Mouse (Mus musculus) hindbrain, embryonic 11.5 days (tissue): ENCODE results near the gene Olfr467. TPM values are rescaled to one million over a fixed set of nuclear protein-coding genes. Genes with fewer than 3 reads are reported as not detected.
A peak's percentile ranks its signal among the peaks of the same experiment; 100 is the strongest.

ENCODE experiments used
- ATAC-seq: fragments of 200-750 bp; cut with Nextera tagmentation; 2 replicates; pipeline ENCODE4 v1.8.0; 2017; ENCODE audit warnings: mild to moderate bottlenecking, moderate TSS enrichment, moderate library complexity; ENCODE audit not compliant: low FRiP score
- DNase-seq: peaks from one replicate; pipeline ENCODE4 v3.0.0-alpha.2; 2015; ENCODE audit warnings: low spot score
- H3K27ac ChIP-seq: fragments of 300-500 bp; sonication (generic); 2 replicates; pipeline ENCODE4 v1.5.1; 2014; ENCODE audit warnings: mild to moderate bottlenecking, low read depth, low read length
- H3K27me3 ChIP-seq: fragments of 300-500 bp; sonication (generic); 2 replicates; pipeline ENCODE4 v1.6.1; 2014; ENCODE audit warnings: mild to moderate bottlenecking, low read length, moderate library complexity, mixed read lengths; ENCODE audit not compliant: control insufficient read depth, insufficient read depth
- H3K36me3 ChIP-seq: fragments of 300-500 bp; sonication (generic); 2 replicates; pipeline ENCODE4 v1.6.1; 2014; ENCODE audit warnings: mild to moderate bottlenecking, low read length, moderate library complexity, mixed read lengths; ENCODE audit not compliant: control insufficient read depth, insufficient read depth
- H3K4me1 ChIP-seq: fragments of 300-500 bp; sonication (generic); replicated peaks from 2 replicates; pipeline ENCODE4 v1.6.1; 2014; ENCODE audit warnings: low read length, mixed read lengths; ENCODE audit not compliant: control insufficient read depth, insufficient read depth
- H3K4me2 ChIP-seq: fragments of 300-500 bp; sonication (generic); replicated peaks from 2 replicates; pipeline ENCODE4 v1.6.1; 2014; ENCODE audit warnings: mild to moderate bottlenecking, low read depth, low read length
- H3K4me3 ChIP-seq: fragments of 300-500 bp; sonication (generic); 2 replicates; pipeline ENCODE4 v1.5.1; 2014; ENCODE audit warnings: low read depth, low read length
- H3K9ac ChIP-seq: fragments of 300-500 bp; sonication (generic); 2 replicates; pipeline ENCODE4 v1.6.1; 2014; ENCODE audit warnings: low read depth, low read length
- H3K9me3 ChIP-seq: fragments of 300-500 bp; sonication (generic); 2 replicates; pipeline ENCODE4 v1.6.1; 2016; ENCODE audit warnings: low read length; ENCODE audit not compliant: control insufficient read depth
- WGBS: fragments of 180-500 bp; shearing (Covaris S2); extraction: QIAGEN DNeasy Blood & Tissue Kit; methylation state at CpG from one replicate; pipeline ENCODE4 v1.1.7; 2014; 5-methylcytosine and 5-hydroxymethylcytosine counted together
- polyA plus RNA-seq: library from polyadenylated mRNA; unstranded; fragments of >200 nt; fragmentation: Nextera tagmentation; extraction: Ambion mirVana; gene quantifications from 2 replicates; pipeline ENCODE4 v1.2.1, GENCODE M21; 2014

Gene Olfr467
- polyA plus RNA-seq, result not detected in 2 replicates

GRCm38 (mm10) chr7:107811963-107812362 lies at the start of gene Olfr467:
Gene Olfr467, plus strand, starts transcription at chr7:107812263.
- Histone ChIP-seq H3K4me1 (no peaks in the 10 kb centered on the region), H3K4me2 (no peak within 1 kb of the TSS), H3K4me3 (no peak within 1 kb of the TSS), H3K9me3 (no peaks in the 10 kb centered on the region), H3K9ac (no peak within 1 kb of the TSS), H3K27me3 (no peaks in the 10 kb centered on the region), H3K27ac (no peak within 1 kb of the TSS), H3K36me3 (no peaks in the 10 kb centered on the region)
- no peak for ATAC-seq
- no peak for DNase-seq

- Histone ChIP-seq H3K27ac (no peak overlapping the region), H3K4me3 (no peak overlapping the region), H3K4me2 (no peak overlapping the region), H3K4me1 (no peaks in the 10 kb centered on the region), H3K9me3 (no peaks in the 10 kb centered on the region), H3K9ac (no peak overlapping the region), H3K27me3 (no peaks in the 10 kb centered on the region), H3K36me3 (no peaks in the 10 kb centered on the region)
- no peak for DNase-seq
- 53% methylated on average over 6 of the region's 6 CpGs for WGBS
- ATAC-seq, result no peak
Measured at GRCm38 (mm10) chr7:107770812-107771211, 41.3 kb upstream of the Olfr467 start.

GRCm38 (mm10) chr7:107778216-107778615 lies 33.8 kb upstream of the Olfr467 start:
- Histone ChIP-seq H3K36me3 (no peaks in the 10 kb centered on the region), H3K4me2 (no peak overlapping the region), H3K4me1 (no peaks in the 10 kb centered on the region), H3K9me3 (no peaks in the 10 kb centered on the region), H3K27ac (no peak overlapping the region), H3K4me3 (no peak overlapping the region), H3K9ac (no peak overlapping the region), H3K27me3 (no peaks in the 10 kb centered on the region)
- WGBS, result 93% methylated on average over 1 of the region's 1 CpGs
- DNase-seq, result no peak
- no peak for ATAC-seq

- Histone ChIP-seq H3K4me2 (no peak overlapping the region), H3K9ac (no peak overlapping the region), H3K9me3 (no peaks in the 10 kb centered on the region), H3K36me3 (no peaks in the 10 kb centered on the region), H3K4me1 (no peaks in the 10 kb centered on the region), H3K4me3 (no peak overlapping the region), H3K27ac (no peak overlapping the region), H3K27me3 (no peaks in the 10 kb centered on the region)
- ATAC-seq (no peak), DNase-seq (peak; percentile 32)
- WGBS, result 47% methylated on average over 4 of the region's 4 CpGs
Measured at GRCm38 (mm10) chr7:107779611-107780010, 32.5 kb upstream of the Olfr467 start.

GRCm38 (mm10) chr7:107787977-107788620 lies 24.0 kb upstream of the Olfr467 start:
- WGBS, result 72% methylated on average over 3 of the region's 3 CpGs
- no peak overlapping the region for H3K4me3 ChIP-seq
- no peak overlapping the region for H3K4me2 ChIP-seq
- DNase-seq (peak; percentile 43), ATAC-seq (peak; percentile 60)
- H3K9me3 ChIP-seq, result no peaks in the 10 kb centered on the region
- H3K4me1 ChIP-seq, result no peaks in the 10 kb centered on the region
- H3K27me3 ChIP-seq, result no peaks in the 10 kb centered on the region
- H3K9ac ChIP-seq, result no peak overlapping the region
- no peaks in the 10 kb centered on the region for H3K36me3 ChIP-seq
- H3K27ac ChIP-seq, result no peak overlapping the region

- no peaks in the 10 kb centered on the region for H3K9me3 ChIP-seq
- H3K4me1 ChIP-seq, result no peaks in the 10 kb centered on the region
- H3K36me3 ChIP-seq, result no peaks in the 10 kb centered on the region
- ATAC-seq, result no peak
- H3K4me3 ChIP-seq, result no peak overlapping the region
- WGBS, result 80% methylated on average over 2 of the region's 2 CpGs
- H3K27ac ChIP-seq, result no peak overlapping the region
- DNase-seq, result no peak
- H3K9ac ChIP-seq, result no peak overlapping the region
- no peaks in the 10 kb centered on the region for H3K27me3 ChIP-seq
- H3K4me2 ChIP-seq, result no peak overlapping the region
Measured at GRCm38 (mm10) chr7:107796500-107796899, 15.6 kb upstream of the Olfr467 start.

GRCm38 (mm10) chr7:107801108-107801507 lies 11.0 kb upstream of the Olfr467 start, which contains the start of gene Ovch2:
Gene Ovch2, minus strand, starts transcription at chr7:107801208.
- no peak for DNase-seq
- WGBS, result 89% methylated on average over 2 of the region's 2 CpGs

GRCm38 (mm10) chr7:107802138-107802537 lies 9.9 kb upstream of the Olfr467 start:
- Histone ChIP-seq H3K9ac (no peak overlapping the region), H3K27me3 (no peaks in the 10 kb centered on the region), H3K9me3 (no peaks in the 10 kb centered on the region), H3K4me3 (no peak overlapping the region), H3K36me3 (no peaks in the 10 kb centered on the region), H3K4me1 (no peaks in the 10 kb centered on the region), H3K27ac (no peak overlapping the region), H3K4me2 (no peak overlapping the region)
- DNase-seq, result no peak
- WGBS, result 77% methylated on average over 3 of the region's 3 CpGs
- no peak for ATAC-seq

More at GRCm38 (mm10) chr7:107801108-107801507, 11.0 kb upstream of the Olfr467 start, which contains the start of gene Ovch2:
- Histone ChIP-seq H3K36me3 (no peaks in the 10 kb centered on the region), H3K9me3 (no peaks in the 10 kb centered on the region), H3K9ac (no peak within 1 kb of the TSS), H3K4me3 (no peak within 1 kb of the TSS), H3K27me3 (no peaks in the 10 kb centered on the region), H3K27ac (no peak within 1 kb of the TSS), H3K4me2 (no peak within 1 kb of the TSS), H3K4me1 (no peaks in the 10 kb centered on the region)
- ATAC-seq, result no peak

- H3K4me2 ChIP-seq, result no peak overlapping the region
- no peaks in the 10 kb centered on the region for H3K27me3 ChIP-seq
- H3K27ac ChIP-seq, result no peak overlapping the region
- no peak overlapping the region for H3K9ac ChIP-seq
- H3K4me3 ChIP-seq, result no peak overlapping the region
- H3K9me3 ChIP-seq, result no peaks in the 10 kb centered on the region
- no peaks in the 10 kb centered on the region for H3K36me3 ChIP-seq
- no peak for ATAC-seq
- DNase-seq, result peak; percentile 21
- no peaks in the 10 kb centered on the region for H3K4me1 ChIP-seq
Measured at GRCm38 (mm10) chr7:107819442-107819841, 7.4 kb downstream of the Olfr467 start.
